Mouse (Mus musculus) midbrain, embryonic 10.5 days (tissue): ENCODE measurements at regions not wholly inside any gene's neighbourhood (a gene's known extent, or its start where the extent isn't known, plus 50 kb on each side); places are given as distances from the start of the nearest gene placed in this dataset.
A peak's percentile ranks its signal among the peaks of the same experiment; 100 is the strongest.

Source experiments
- DNase-seq: peaks from one replicate; pipeline ENCODE4 v3.0.0-alpha.2; 2017; ENCODE audit warnings: low spot score
- H3K27ac ChIP-seq: fragments of 300-500 bp; sonication (generic); replicated peaks from 2 replicates; pipeline ENCODE4 v1.5.1; 2016; ENCODE audit warnings: mild to moderate bottlenecking
- H3K27me3 ChIP-seq: fragments of 300-500 bp; sonication (generic); 2 replicates; pipeline ENCODE4 v1.6.1; 2016; ENCODE audit warnings: low read depth, mild to moderate bottlenecking; ENCODE audit not compliant: poor library complexity, severe bottlenecking
- H3K36me3 ChIP-seq: fragments of 300-500 bp; sonication (generic); 2 replicates; pipeline ENCODE4 v1.6.1; 2016; ENCODE audit warnings: mild to moderate bottlenecking, moderate library complexity
- H3K4me1 ChIP-seq: fragments of 300-500 bp; sonication (generic); 2 replicates; pipeline ENCODE4 v1.6.1; 2016
- H3K4me3 ChIP-seq: fragments of 300-500 bp; sonication (generic); 2 replicates; pipeline ENCODE4 v1.5.1; 2016; ENCODE audit warnings: mild to moderate bottlenecking, moderate library complexity
- H3K9me3 ChIP-seq: fragments of 300-500 bp; sonication (generic); replicated peaks from 2 replicates; pipeline ENCODE4 v1.6.1; 2016; ENCODE audit warnings: mild to moderate bottlenecking
- WGBS: fragments of 180-500 bp; shearing (Covaris S2); methylation state at CpG from one replicate; pipeline ENCODE4 v1.1.7; 2016; 5-methylcytosine and 5-hydroxymethylcytosine counted together

DNA sequence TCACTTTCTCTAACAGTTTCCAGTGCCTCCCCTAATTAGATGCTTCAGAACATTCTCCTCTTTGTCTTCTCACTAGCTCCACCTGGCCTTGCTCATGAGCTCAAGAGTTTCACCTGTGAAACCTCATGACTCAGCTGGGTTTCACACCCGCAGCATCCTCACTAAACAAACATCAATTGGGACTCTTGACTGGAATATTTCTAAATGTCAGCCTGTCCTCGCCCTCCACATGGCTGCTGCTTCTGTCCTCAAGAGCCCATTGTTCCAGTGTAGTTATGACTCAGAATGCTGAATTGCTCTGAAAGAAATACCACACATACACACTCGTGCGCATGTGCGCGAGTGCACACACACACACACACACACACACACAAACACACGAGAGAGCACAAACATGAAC lies 407.2 kb downstream of the Prss52 start:
- DNase-seq = no peak
- no peaks in the 10 kb centered on the region for H3K27me3 ChIP-seq
- H3K36me3 ChIP-seq = no peaks in the 10 kb centered on the region
- H3K4me1 ChIP-seq = no peaks in the 10 kb centered on the region
- WGBS = 90% methylated on average over 7 of the region's 7 CpGs
- H3K27ac ChIP-seq = no peak overlapping the region
- no peak overlapping the region for H3K4me3 ChIP-seq
- no peaks in the 10 kb centered on the region for H3K9me3 ChIP-seq

DNA sequence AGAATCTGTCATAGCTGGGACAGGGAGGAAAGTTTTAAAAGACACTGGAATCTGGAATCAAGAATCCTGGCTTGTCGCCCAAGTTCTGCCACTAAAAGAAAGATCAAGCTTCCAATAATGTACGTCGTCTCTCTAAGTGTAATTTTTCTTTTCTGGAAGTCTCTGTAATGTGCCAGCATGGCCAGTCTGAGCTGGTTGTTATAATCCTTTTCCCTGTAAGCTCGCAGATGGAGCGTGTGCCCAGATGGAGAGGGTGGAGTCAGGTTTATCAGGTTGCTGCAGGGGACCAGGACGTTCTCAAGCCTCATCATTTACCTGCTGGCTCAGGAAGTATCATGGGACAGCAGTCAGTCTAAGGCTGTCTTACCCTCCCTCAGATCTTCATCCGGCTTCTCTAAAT lies 408.6 kb downstream of the Prss52 start:
- Histone ChIP-seq H3K27me3 (no peaks in the 10 kb centered on the region), H3K27ac (no peak overlapping the region), H3K36me3 (no peaks in the 10 kb centered on the region), H3K9me3 (no peaks in the 10 kb centered on the region), H3K4me3 (no peak overlapping the region), H3K4me1 (no peaks in the 10 kb centered on the region; the same call in 1 of the 2 replicates)
- DNase-seq = no peak
- WGBS = 83% methylated on average over 7 of the region's 7 CpGs

DNA sequence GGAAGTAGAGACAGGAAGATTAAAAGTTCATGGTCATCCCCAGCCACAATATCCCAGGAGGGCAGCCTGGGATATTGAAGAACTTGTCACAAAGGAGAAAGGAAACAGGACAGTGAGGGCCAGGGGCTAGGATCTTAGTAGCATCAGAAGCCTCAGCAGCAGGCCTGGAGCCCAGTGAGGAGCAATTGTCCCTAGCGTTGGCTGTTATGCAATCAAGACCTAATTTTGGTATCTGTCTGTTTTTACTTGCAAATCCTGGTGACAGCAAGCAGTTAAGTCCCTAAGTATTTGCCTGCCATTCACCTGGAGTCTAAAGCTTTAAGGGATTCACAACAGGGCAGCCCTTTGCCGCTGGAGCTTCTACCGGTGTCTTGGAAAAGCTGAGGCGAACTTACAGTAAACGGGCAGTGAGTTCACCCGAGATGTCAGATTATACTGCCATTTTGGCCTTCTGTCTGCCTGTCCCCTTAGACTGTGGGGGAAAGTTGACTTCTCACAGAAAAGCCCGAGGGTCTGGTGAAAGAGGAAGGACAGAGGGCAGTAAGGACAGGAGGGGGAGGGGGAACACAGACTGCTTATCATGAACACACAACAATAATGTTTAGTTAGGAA lies 413.6 kb downstream of the Prss52 start:
- no peaks in the 10 kb centered on the region for H3K27me3 ChIP-seq
- no peak for DNase-seq
- H3K27ac ChIP-seq = no peak overlapping the region
- no peak overlapping the region for H3K4me3 ChIP-seq
- no peaks in the 10 kb centered on the region for H3K36me3 ChIP-seq
- no peaks in the 10 kb centered on the region; the same call in 1 of the 2 replicates for H3K4me1 ChIP-seq
- WGBS = 65% methylated on average over 7 of the region's 7 CpGs
- no peaks in the 10 kb centered on the region for H3K9me3 ChIP-seq

DNA sequence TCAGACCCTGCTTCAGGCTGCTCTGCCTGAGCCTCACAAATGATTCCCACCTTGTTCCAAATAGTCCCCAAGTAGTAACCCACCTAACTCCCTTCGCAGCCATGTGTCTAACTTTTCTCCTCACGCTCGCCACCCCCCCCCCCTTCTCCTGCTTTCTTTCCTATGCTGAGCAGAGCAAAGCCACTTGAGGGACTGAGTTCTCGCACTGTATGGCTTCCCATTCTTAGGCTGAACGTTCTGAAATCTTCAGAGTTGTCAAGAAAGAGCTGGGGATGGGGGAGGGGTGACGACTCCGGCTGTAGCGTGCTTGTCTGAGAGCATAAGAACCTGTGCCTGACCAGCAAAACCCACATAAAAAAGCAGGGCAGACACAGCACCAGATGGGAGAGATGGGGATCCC lies 420.6 kb downstream of the Prss52 start:
- no peak for DNase-seq
- no peaks in the 10 kb centered on the region for H3K36me3 ChIP-seq
- peak overlapping the region; percentile 59 for H3K27ac ChIP-seq
- H3K4me1 ChIP-seq = peaks cover 24% of the 10 kb centered on the region
- no peaks in the 10 kb centered on the region for H3K9me3 ChIP-seq
- no peak overlapping the region for H3K4me3 ChIP-seq
- no peaks in the 10 kb centered on the region for H3K27me3 ChIP-seq
- 55% methylated on average over 8 of the region's 8 CpGs for WGBS

DNA sequence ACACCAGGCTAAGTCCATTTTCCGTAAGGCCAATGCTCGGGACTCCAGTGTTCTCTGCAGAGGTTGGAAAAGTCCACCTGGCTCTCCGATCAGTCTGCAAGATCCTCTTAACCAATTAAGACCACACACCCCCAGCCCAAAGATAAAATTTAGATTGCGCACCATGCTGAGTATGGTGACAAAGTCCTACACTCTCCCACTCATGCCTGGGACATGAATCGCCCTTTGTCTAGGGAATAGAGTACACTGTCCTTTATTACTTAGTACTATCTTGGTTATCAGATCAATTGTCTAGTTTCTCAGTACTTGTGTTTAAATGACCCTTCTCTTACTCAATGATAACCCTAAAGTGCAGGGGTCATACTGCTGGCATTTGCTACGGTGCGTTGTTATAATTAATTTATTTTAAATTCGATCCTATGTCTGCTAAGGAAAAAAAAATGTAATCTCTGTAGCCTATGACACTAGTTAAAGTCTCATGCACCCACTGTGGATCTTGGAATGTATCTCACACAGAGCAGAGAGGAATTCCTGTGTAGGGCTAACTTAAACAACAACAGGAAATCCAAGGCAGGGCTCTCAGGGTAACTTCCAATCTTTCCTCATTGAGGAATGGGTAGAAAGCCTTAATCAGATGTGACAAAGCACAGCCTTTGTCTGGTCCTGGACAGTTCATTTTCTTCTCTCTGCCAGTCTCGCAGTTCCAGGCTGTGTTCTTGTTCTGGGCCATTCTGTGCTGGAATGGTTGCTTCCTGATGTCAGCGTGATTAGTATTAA lies 421.4 kb downstream of the Prss52 start:
- H3K27me3 ChIP-seq = no peaks in the 10 kb centered on the region
- no peaks in the 10 kb centered on the region for H3K36me3 ChIP-seq
- 75% methylated on average over 10 of the region's 10 CpGs for WGBS
- peak overlapping the region; percentile 59; the same call in 1 of the 2 replicates for H3K27ac ChIP-seq
- H3K4me3 ChIP-seq = no peak overlapping the region
- H3K9me3 ChIP-seq = no peaks in the 10 kb centered on the region
- H3K4me1 ChIP-seq = peaks cover 27% of the 10 kb centered on the region
- DNase-seq = no peak

DNA sequence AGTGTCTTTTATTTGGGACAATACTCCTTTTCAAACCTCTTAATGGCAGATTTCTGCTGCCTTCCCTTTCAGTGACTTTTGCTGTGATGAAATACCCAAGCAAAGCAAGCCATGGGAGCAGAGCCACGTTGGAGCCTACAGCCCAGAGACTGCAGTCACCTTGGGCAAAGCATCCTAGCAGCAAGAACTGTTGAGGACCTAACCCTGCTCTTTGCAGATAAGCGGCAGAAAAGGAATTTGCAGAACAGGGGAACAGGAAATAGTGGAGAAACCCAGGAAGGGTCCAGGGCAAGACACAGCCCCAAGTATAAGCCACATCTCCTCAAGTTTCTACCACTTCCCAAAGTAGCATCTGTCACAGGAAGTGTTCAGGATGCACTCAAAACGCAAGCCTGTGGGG lies 426.5 kb downstream of the Prss52 start:
- WGBS = 59% methylated on average over 3 of the region's 3 CpGs
- Histone ChIP-seq H3K27ac (no peak overlapping the region), H3K36me3 (no peaks in the 10 kb centered on the region), H3K27me3 (no peaks in the 10 kb centered on the region), H3K4me1 (peaks cover 56% of the 10 kb centered on the region), H3K4me3 (no peak overlapping the region), H3K9me3 (no peaks in the 10 kb centered on the region)
- no peak for DNase-seq

DNA sequence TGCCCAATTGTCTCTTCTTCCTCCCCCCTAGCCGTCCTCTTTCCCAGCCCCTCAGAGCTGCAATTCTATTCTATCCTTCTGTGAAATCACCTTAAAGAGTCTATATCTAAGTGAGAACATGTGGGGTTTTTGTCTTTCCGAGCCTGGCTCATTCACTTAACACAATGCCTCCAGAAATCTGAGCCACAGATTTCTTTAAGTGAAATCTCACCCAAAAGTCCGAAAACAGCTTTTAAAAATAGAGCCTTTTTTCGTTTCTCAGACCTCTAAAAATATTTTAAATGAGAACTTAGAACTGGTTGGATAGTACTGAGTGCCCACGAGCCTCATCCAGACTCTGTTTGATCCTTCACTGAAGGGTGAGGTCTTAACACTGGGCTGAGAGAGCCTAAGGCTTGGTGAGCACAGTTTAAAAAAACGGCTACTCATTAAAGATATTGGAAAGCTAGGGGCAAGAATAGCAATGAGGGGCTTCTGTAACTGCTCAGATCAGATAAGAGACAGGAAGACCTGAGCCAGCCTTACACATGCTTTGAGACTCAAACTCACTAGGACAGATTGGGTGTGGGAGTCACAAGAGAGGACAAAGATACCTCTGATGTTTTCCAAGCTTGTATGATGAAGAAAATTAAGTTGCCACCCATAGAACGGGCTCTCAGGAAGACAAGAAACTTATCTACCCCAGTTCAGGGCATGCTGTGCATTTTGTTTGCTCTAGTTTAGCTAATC lies 427.3 kb downstream of the Prss52 start:
- no peaks in the 10 kb centered on the region for H3K36me3 ChIP-seq
- no peaks in the 10 kb centered on the region for H3K27me3 ChIP-seq
- H3K4me1 ChIP-seq = peaks cover 48% of the 10 kb centered on the region
- no peaks in the 10 kb centered on the region for H3K9me3 ChIP-seq
- no peak for DNase-seq
- peak overlapping the region; percentile 33; the same call in 1 of the 2 replicates for H3K27ac ChIP-seq
- 35% methylated on average over 7 of the region's 7 CpGs for WGBS
- no peak overlapping the region for H3K4me3 ChIP-seq

DNA sequence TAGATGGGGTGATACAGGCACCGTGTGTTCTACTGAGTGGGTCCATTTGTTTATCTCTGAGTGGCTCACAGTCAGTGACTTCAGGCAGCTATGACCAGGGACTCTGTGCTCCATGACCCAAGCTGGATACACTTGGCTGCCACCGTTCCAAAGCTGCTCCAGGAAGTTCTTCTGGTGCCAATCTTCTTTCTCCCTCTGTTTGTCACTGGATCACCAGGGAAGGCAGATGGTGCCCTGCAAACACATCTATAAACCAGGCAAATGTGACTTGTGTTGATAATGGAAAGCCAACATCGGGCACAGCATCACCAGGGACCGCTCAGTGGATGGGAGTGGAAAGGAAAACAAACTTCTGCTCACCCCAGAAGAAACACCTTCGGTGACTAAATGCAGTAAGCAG lies 428.3 kb downstream of the Prss52 start:
- no peak for DNase-seq
- H3K27me3 ChIP-seq = no peaks in the 10 kb centered on the region
- H3K27ac ChIP-seq = peak overlapping the region; percentile 75; the same call in 1 of the 2 replicates
- 91% methylated on average over 5 of the region's 5 CpGs for WGBS
- no peaks in the 10 kb centered on the region for H3K36me3 ChIP-seq
- no peaks in the 10 kb centered on the region for H3K9me3 ChIP-seq
- peaks cover 46% of the 10 kb centered on the region for H3K4me1 ChIP-seq
- no peak overlapping the region for H3K4me3 ChIP-seq

DNA sequence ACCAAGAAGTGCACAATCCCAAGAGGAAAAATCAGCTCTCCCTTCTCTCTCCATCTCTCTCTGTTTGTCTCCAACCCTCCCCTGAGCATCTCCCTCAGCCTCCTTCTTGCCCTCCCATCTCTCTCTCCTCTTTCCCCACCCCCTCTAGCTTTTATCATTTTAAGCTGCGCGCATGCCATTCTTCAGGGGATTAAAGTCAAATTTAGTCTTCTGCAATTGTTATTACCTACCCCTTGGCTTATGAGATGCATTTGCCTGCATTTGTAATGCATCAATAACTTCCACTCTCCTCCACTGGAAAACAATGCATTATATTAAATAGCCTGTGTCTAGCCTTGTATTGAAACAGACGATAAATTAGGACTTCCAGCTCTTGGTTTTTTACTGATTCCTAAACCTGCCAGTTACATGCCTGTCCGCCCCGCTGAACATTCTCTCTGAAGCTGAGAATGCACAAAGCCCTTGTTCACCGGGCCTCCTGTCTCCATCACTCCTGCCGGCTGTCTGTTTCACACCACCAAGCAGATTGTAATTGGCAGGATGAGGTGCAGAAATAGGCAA lies 429.6 kb downstream of the Prss52 start:
- H3K36me3 ChIP-seq = no peaks in the 10 kb centered on the region
- peak overlapping the region; percentile 9; the same call in 1 of the 2 replicates for H3K4me3 ChIP-seq
- peak overlapping the region; percentile 75 for H3K27ac ChIP-seq
- H3K4me1 ChIP-seq = peaks cover 46% of the 10 kb centered on the region
- peak; percentile 36 for DNase-seq
- WGBS = 18% methylated on average over 7 of the region's 7 CpGs
- H3K9me3 ChIP-seq = no peaks in the 10 kb centered on the region
- H3K27me3 ChIP-seq = no peaks in the 10 kb centered on the region

DNA sequence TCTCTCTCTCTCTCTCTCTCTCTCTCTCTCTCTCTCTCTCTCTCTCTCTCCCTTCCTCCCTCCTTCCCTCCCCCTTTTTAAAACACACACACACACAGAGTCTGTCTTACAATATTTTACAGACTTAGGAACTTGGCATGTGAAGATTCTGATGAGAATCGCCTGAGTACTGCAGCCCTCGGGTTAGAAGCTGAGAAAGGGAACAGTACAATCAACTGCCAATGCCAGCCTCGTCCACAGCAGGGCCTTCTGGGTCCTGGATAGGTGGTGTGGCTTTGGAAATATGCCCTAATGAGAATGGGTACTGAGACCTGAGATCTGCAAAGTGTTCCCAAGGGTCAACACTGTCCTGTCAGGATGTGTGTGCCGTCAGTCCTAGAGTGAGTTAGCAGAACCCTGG lies 430.1 kb downstream of the Prss52 start:
- DNase-seq = no peak
- H3K27me3 ChIP-seq = no peaks in the 10 kb centered on the region
- H3K36me3 ChIP-seq = no peaks in the 10 kb centered on the region
- 50% methylated on average over 4 of the region's 4 CpGs for WGBS
- H3K4me1 ChIP-seq = peaks cover 46% of the 10 kb centered on the region
- peak overlapping the region; percentile 75 for H3K27ac ChIP-seq
- H3K4me3 ChIP-seq = no peak overlapping the region
- H3K9me3 ChIP-seq = no peaks in the 10 kb centered on the region

DNA sequence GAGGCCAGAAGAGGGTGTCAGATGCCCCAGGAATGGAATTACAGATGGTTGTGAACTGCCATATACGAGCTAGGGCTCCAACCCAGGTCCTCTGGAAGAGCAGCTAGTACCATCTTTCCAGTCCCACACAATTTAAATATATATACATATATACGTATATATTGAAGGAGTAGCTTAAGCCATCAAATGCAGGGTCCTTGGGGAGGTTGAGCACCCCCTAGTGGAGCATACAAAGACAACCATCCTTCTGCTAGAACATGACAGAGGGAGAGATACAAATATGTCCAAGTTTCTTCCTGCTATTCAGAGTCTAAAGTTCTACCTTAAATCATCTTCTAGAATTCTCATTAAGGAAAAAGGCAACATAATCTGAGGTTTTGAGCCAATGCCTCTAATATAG lies 435.4 kb downstream of the Prss52 start:
- DNase-seq = no peak
- no peak overlapping the region for H3K27ac ChIP-seq
- WGBS = 66% methylated on average over 2 of the region's 2 CpGs
- H3K36me3 ChIP-seq = no peaks in the 10 kb centered on the region
- H3K4me3 ChIP-seq = no peak overlapping the region
- H3K27me3 ChIP-seq = no peaks in the 10 kb centered on the region
- no peaks in the 10 kb centered on the region for H3K9me3 ChIP-seq
- H3K4me1 ChIP-seq = peaks cover 6% of the 10 kb centered on the region

DNA sequence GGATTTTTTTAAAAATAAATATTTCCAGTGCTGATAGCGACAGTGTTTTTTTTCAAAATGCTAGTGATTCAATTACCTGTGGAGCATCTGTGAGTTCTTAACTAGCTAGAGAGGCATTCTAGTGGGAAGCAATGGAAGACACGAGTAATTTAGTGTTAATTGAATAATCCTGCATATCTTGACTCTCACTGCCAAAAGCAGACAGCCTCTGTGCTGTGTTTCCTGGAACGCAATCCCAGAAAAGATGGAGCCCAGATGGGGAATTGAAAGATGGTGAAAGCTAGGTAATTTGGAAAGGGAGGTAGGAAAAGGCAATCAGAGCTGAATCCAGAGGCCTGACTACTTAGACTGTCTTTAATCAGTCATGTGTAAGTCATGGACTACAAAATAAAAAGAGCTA lies 441.0 kb downstream of the Prss52 start:
- no peak overlapping the region for H3K27ac ChIP-seq
- 85% methylated on average over 3 of the region's 3 CpGs for WGBS
- H3K36me3 ChIP-seq = no peaks in the 10 kb centered on the region
- no peak for DNase-seq
- no peak overlapping the region for H3K4me3 ChIP-seq
- H3K4me1 ChIP-seq = peaks cover 4% of the 10 kb centered on the region
- H3K27me3 ChIP-seq = no peaks in the 10 kb centered on the region
- H3K9me3 ChIP-seq = no peaks in the 10 kb centered on the region
